Mouse (Mus musculus) ES-Bruce4 (cell line): ENCODE data around the gene B3gnt2.

Source experiments
- CTCF ChIP-seq: IDR thresholded peaks from one replicate; pipeline ENCODE4 v1.8.1; 2011; ENCODE audit warnings: low read depth, low read length
- POLR2A ChIP-seq: IDR thresholded peaks from one replicate; pipeline ENCODE4 v1.8.1; 2011; ENCODE audit warnings: low read length; ENCODE audit not compliant: insufficient read depth

DNA sequence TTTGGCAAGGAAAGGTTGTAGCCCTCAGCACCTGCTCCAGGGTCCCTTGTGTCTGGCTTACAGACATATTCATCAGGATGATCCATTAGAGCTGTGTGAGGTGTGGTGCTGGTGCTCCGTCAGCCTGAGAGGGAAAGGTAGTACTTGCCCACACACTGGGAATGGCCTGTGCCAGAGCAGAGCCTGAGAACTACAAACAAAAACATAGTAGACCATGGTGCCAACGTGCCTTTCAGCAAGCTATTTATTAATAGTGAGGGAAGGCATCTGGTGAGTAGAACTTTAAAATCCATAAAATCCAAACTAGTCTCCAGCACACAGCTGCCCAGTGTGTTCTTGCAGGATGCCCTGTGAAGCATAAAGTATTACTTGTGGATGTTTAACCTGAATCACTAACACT lies 94.5 kb downstream of the B3gnt2 start:
- TF ChIP-seq POLR2A (no peak), CTCF (no peak)
